Mouse (Mus musculus) T-helper 17 cell (primary cell): Measurements from ENCODE around the gene Gm4869.
"Not testable (repeated sequence)": the region's sequence is repeated elsewhere in the genome, so short reads cannot be mapped to it uniquely, and the experiment has no call there.

Source experiments
- in situ Hi-C, 2 experiments: fragments of 300-600 bp; cut with MboI, MseI; formaldehyde crosslinking; loops; 1 replicate in 1 of 2; 2 replicates in 1 of 2; pipeline ENCODE4 v1.15.1; 2025; ENCODE audit warnings: high pct_unique_total_duplicates in 2 of 2

Gm4869 gene

GRCm38 (mm10) chr5:140463151-140463550 lies 17.7 kb downstream of the Gm4869 start:
- in situ Hi-C loops = not testable (repeated sequence)

DNA sequence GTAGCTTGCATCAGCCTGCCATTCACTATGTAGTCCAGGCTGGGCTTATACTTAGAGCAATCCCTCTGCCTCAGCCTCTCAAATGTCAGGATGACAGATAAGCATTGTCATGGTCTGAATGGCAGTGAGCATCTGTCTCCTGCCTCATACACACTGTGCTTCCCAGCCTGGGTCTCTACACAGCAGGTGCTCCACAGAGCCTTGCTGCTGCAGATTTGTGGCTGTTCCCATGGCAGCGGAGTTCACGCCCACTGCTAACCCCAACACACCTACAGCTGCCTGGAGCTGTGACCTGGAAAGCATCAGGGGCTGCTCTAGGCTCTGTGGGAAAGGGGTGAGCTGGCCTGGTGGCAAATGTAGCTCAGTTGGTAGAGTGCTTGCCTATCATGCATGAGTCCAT lies 19.5 kb downstream of the Gm4869 start:
- in situ Hi-C loops = no loop called here

GRCm38 (mm10) chr5:140472336-140472735 lies 26.9 kb downstream of the Gm4869 start:
- in situ Hi-C loops = loop anchor here in 1 of 2 experiments (10.0 kb wide), 1 partner anchor 52 kb away; no protein-coding TSS in a partner anchor

GRCm38 (mm10) chr5:140481458-140481857 lies 36.0 kb downstream of the Gm4869 start:
- in situ Hi-C loops = no loop called here

- in situ Hi-C loops = no loop called here
Observed at GRCm38 (mm10) chr5:140491142-140491541, 45.7 kb downstream of the Gm4869 start.

DNA sequence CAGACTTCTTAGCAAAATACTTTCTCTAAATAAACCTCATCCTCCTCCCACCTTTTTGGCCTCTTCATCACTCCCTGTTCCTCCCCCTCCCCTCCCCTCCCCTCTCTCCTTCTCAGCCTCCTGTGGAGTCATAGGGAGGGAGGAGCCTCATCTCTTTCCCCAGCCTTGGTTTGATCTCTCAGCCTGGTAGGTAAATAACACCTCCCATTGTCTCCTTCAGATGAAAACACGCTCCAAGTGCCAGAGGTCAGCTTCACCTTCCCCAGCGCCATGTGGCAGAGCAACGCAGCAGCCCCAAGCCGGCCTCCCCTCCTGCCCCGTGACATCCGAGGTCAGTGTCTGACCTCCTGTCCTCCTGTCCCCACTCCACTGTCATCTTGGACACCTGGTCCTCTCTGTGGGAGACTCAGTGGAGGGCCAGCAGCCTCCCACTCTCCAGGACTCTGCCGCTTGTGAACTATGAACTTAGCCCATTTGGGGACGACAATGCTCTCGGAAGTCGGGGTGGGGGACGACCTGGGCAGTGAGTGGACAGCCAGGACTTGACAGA lies 47.3 kb downstream of the Gm4869 start:
- in situ Hi-C loops = no loop called here

DNA sequence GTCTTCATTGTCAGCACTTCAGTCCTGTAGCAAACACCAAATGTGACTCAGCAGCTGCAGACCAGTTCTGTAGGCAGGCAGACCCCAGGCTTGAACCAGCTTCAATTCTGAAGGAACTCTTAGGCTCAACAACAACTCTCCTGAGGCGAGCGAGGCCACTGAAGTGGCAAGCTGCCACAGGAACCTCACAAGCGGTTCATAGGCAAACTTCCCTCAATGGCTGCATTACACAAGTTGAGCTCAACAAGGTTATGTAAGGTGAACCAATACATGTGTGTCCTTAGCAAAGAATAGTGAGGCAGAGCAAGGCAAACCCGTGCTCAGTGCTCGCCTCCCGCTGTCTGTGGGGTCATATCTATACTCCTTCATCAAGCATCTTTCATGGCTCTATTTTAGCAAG lies 52.7 kb downstream of the Gm4869 start:
- in situ Hi-C loops = no loop called here

DNA sequence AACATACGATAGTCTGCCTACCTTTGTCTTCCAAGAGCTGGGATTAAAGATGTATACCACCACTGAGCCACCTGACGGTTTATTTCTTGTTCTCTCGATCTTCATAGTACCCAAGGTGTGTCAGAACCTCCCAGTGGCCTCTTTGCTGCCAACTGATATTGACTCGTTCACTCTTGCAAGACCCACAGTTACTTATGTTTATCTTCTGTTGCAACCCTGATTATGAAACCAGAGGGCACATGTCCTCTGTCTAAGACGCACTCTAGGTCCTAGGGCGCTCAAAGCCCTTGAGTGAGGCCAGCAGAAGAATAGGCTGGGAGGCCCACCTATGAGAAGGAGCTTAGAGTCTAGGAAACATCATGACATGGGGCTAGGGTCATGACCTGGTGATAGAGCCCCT lies 55.3 kb downstream of the Gm4869 start:
- in situ Hi-C loops = loop anchor here (5.0 to 25.0 kb wide), 2 partner anchors 708 to 1912 kb away; partner anchors contain the start of genes Foxk1 (in 1 of the 2) and Mafk (in 1 of the 2)

DNA sequence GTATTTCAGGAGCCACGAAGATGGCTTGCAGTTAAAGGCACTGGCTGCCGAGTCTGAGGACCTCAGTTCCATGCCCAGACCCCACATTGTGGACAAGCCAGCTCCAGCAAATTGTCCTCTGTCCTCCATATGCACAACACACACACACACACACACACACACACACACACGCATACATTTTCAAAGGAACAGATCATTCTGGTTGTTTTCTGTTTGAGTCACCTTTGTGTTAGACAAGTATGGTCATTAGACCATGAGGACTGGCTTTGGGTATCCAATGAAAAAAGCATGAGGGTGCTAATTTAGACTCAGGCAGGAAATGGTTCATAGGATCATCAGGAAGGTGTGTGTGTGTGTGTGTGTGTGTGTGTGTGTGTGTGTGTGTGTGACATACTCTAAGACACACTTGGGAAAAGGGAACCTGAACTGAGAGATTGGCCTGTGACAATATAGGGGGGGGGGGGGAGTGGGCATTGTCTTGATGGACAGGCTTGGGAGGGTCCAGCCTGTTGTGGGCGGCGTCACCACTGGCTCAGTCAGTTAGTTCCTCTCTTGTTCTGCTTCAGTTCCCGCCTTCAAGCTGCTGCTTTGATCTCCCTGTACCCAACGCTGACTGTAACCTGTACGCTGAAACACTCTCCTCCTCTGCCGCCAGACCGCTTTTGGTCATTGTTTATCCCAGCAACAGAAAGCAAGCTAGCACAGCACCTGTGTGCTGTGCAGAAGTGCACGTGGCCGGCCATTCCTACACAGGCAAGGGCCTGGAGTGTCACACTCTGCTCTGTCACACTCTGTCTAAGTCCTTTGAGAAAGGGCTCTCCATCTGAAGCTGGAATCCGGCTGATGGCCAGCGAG lies 56.8 kb downstream of the Gm4869 start:
- in situ Hi-C loops = loop anchor here (5.0 to 25.0 kb wide), 2 partner anchors 710 to 1910 kb away; partner anchors contain the start of genes Foxk1 (in 1 of the 2) and Mafk (in 1 of the 2)

- in situ Hi-C loops = loop anchor here (5.0 to 25.0 kb wide), 2 partner anchors 711 to 1909 kb away; partner anchors contain the start of genes Foxk1 (in 1 of the 2) and Mafk (in 1 of the 2)
Observed at GRCm38 (mm10) chr5:140502925-140503324, 57.5 kb downstream of the Gm4869 start.

DNA sequence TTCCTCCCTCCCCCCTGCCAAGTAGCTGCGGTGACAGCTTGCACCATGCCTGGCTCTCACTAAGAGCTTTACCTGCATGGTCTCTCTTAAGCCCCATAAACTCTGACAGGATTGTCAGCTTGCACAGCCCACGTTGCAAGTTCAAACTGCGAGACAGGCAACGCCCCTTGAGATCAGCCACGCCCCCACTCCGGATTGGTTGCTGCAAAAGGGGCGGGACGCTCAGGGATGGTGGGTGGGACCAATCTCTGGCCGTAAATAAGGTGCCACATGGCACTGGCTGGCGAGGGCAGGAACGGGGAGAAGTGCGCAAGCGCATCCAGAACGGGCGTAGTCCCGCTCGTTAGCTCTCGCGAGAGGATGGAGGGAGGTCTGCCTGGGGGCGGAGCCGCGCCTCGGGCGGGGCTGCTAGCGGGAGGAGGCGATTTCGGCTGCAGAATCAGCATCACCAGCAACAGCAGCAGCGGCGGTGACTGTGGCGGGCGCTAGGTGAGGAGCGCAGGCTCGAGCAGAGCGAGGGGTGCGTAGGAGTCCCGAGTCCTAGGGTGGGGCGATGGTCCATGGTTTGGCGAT lies 59.8 kb downstream of the Gm4869 start, which contains the start of gene Chst12:
Chst12 (plus strand) TSS at position 343 of the 573 bp plus-strand sequence.
- in situ Hi-C loops = loop anchor here in 1 of 2 experiments (25.0 kb wide), 1 partner anchor 1907 kb away; the partner anchor contains the start of gene Foxk1

DNA sequence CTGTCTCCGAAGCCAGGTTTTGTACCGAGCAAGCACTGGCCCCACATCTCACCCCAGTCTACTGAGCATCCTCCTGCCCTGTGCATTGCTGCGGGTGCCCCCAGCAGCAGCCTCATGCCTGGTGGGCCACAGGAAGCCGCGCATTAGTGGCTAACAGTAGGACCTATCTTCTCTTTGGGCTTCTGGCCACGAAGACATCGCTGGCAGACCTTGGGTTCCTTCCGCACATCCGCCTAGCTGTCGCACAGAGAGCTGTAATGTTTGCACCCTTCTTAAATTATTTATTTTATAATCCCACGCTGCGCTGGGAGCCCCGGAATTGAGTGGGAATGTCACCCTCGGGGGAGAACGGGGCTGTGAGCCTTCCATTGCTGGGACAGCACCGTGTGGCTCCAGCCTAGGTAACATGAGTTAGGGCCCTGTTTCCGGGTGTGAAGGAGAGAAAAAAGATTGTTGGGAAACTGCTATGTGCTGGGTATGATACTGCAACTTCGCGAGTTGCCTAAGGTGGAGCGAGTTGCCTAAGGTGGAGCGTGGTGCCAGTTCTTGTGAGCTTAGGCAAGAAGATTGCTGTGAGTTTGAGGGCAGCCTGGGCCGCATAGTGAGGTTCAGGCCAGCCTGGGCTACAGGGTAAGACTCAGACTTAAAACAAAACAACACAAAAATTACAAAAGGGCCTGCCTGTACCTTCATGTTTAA lies 60.8 kb downstream of the Gm4869 start:
- in situ Hi-C loops = loop anchor here in 1 of 2 experiments (25.0 kb wide), 1 partner anchor 1906 kb away; the partner anchor contains the start of gene Foxk1

- in situ Hi-C loops = loop anchor here in 1 of 2 experiments (25.0 kb wide), 1 partner anchor 1905 kb away; the partner anchor contains the start of gene Foxk1
Observed at GRCm38 (mm10) chr5:140507466-140508208, 62.2 kb downstream of the Gm4869 start.

- in situ Hi-C loops = loop anchor here in 1 of 2 experiments (25.0 kb wide), 1 partner anchor 1904 kb away; the partner anchor contains the start of gene Foxk1
Observed at GRCm38 (mm10) chr5:140508686-140509085, 63.2 kb downstream of the Gm4869 start.

DNA sequence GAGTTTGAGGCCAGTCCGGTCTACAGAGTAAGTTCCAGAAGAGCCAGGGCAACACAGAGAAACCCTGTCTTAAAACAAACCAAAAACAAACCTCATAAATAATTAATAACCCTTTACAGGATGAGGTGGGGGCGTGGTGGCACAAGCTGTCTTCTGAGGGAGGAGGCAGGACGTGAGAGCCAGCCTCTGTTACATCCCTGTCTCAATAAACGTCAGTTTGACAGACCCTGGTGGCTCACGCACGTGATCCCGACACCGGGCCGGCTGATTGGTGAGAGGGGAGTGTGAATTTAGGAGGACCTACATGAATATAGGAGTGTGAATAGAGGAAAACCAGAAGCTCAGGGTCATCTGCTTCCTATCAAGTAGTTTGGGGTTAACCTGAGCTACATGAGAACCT lies 63.8 kb downstream of the Gm4869 start:
- in situ Hi-C loops = loop anchor here in 1 of 2 experiments (25.0 kb wide), 1 partner anchor 1903 kb away; the partner anchor contains the start of gene Foxk1

DNA sequence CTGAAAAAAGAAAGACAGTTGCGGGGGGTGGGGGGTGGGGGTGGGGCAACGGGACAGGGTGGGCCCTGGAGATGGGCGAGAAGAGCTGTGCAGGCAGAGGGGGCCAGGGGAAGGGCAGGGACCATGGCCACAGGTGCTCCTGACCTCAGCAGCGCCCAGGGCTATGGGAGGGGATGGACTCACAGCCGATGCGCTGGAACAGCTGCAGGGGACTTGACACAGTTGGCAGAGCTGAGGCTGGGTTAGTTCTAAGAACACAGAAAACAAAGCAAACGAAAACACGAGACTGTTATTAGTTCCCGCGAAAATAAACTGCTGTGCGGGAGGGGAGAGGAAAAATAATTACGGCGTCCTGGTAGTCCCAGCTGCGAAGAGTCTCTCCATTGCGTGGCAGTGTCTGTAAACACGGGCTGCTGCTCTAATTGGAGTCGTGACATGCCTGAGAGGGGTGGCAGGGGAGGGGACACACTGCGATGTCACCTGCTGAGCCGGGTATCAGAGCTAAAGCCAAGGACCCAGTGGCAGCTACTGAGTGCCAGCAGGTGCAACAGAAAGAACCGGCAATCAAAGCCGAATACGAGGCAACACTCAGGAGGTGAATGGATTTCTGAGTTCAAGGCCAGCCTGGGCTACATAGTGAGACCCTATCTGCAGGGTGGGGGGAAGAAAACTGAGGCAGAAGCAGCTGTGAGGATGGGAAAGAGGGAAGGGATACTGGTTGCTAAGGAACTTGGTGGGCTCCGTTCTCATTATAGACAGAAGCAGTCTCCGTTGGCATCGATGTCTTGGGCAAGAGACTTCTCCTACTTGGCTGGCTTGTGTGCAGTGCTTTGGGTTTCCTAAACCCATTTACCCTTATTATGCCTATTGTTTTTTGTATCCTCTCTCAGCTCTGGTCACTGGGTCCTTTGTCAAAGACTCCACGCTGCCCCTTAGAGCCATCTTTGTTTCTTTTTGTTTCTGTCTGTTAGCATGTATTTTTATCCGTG lies 64.9 kb downstream of the Gm4869 start:
- in situ Hi-C loops = loop anchor here in 1 of 2 experiments (25.0 kb wide), 1 partner anchor 1902 kb away; the partner anchor contains the start of gene Foxk1

DNA sequence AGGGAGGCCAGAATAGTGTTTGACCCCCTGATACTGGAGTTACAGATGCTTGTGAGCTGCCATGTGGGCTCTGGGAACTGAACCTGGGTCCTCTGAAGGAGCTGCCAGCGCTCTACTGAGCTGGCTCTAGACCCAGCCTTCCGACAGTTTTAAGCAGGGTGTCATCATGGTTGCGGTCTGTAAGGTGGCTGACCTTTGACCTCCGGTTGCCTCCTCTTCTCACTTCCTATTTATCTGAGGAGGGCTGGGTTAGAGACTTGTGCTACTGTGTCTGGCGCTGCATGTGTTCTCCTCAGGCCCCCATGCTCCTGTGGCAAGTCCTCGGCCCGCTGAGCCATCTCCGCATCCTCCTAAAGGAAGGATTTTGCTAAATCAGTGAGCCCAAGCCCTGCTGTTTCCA lies 68.5 kb downstream of the Gm4869 start:
- in situ Hi-C loops = loop anchor here in 1 of 2 experiments (25.0 kb wide), 1 partner anchor 1898 kb away; the partner anchor contains the start of gene Foxk1

DNA sequence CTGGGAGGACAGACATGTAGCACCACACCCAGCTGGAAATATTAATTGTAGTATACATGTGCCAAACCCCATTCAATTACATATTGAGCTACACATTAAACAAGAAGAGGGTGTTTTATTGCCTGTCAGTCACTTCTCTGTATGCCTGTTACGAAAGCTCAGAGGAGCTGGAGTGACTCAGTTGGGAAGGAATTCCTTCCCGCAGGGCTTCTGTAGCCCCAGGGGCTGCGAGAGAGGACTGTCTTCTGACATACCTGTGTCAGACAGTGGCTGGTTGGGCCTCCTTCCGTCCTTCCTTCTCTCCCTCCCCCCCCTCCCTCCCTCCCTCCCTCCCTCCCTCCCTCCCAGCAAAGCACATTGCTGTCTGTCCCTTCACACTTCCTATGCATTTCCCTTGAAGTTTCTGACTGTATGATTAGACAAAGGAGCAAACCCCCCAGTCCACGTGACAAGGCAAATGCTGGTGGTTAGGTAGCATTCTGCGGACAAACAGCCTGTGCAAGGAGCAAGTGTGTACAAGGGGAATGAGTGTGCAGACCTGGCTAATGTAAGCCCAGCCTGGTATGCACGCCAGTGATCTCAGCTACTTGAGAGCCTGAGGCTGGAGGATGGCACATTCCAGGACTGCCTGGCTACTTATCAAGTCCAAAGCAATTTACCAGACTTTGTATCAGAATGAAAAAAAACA lies 69.5 kb downstream of the Gm4869 start:
- in situ Hi-C loops = loop anchor here in 1 of 2 experiments (25.0 kb wide), 1 partner anchor 1897 kb away; the partner anchor contains the start of gene Foxk1
